Mouse (Mus musculus) adrenal gland, postnatal 14 days (tissue): ENCODE data around the gene Bri3. TPM values are rescaled to one million over a fixed set of nuclear protein-coding genes. Genes with fewer than 3 reads are reported as not detected.
"Not testable (repeated sequence)": the region's sequence is repeated elsewhere in the genome, so short reads cannot be mapped to it uniquely, and the experiment has no call there.

ENCODE experiments used
- DNase-seq: peaks from one replicate; pipeline ENCODE4 v3.0.0; 2021; ENCODE audit warnings: mixed read lengths
- total RNA-seq: library from RNA; stranded (reverse); gene quantifications from 2 replicates; pipeline ENCODE4 v1.2.3, GENCODE M21; 2021

Gene Bri3
- total RNA-seq, 1 experiment from 2014 or later = 123 TPM

- no peak for DNase-seq
These were observed 114.3 kb downstream of the Bri3 start for GRCm38 (mm10) chr5:144358592-144358917.

- no peak for DNase-seq
These were observed 115.6 kb downstream of the Bri3 start for GRCm38 (mm10) chr5:144359886-144360285.

GRCm38 (mm10) chr5:144360346-144360745, 116.1 kb downstream of the Bri3 start:
- DNase-seq = peak; percentile 45

GRCm38 (mm10) chr5:144364680-144365357, 120.6 kb downstream of the Bri3 start:
- no peak for DNase-seq

GRCm38 (mm10) chr5:144366551-144366950, 122.3 kb downstream of the Bri3 start:
- not testable (repeated sequence) for DNase-seq

- no peak for DNase-seq
These were observed 124.5 kb downstream of the Bri3 start for GRCm38 (mm10) chr5:144368661-144369205.

- DNase-seq = no peak
These were observed 126.7 kb downstream of the Bri3 start for GRCm38 (mm10) chr5:144370986-144371385.

- peak; percentile 60 for DNase-seq
These were observed 127.9 kb downstream of the Bri3 start for GRCm38 (mm10) chr5:144372177-144372576.

- DNase-seq = no peak
These were observed 128.6 kb downstream of the Bri3 start for GRCm38 (mm10) chr5:144372885-144373284.

- DNase-seq = no peak
These were observed 135.2 kb downstream of the Bri3 start for GRCm38 (mm10) chr5:144379431-144379830.

- DNase-seq = no peak
These were observed 136.5 kb downstream of the Bri3 start for GRCm38 (mm10) chr5:144380689-144381088.

- peak; percentile 40 for DNase-seq
These were observed 137.5 kb downstream of the Bri3 start for GRCm38 (mm10) chr5:144381782-144382181.

- no peak for DNase-seq
These were observed 139.7 kb downstream of the Bri3 start for GRCm38 (mm10) chr5:144383936-144384335.

GRCm38 (mm10) chr5:144387851-144388250, 143.6 kb downstream of the Bri3 start:
- DNase-seq = peak; percentile 79

GRCm38 (mm10) chr5:144394142-144394541, 149.9 kb downstream of the Bri3 start:
- DNase-seq = peak; percentile 19

GRCm38 (mm10) chr5:144397566-144397965, 153.3 kb downstream of the Bri3 start:
- peak; percentile 36 for DNase-seq

- DNase-seq = no peak
These were observed 156.6 kb downstream of the Bri3 start for GRCm38 (mm10) chr5:144400821-144401220.

- no peak for DNase-seq
These were observed 162.0 kb downstream of the Bri3 start for GRCm38 (mm10) chr5:144406256-144406655.

- DNase-seq = no peak
These were observed 166.4 kb downstream of the Bri3 start for GRCm38 (mm10) chr5:144410666-144411065.

GRCm38 (mm10) chr5:144411702-144412101, 167.5 kb downstream of the Bri3 start:
- DNase-seq = peak; percentile 75

- DNase-seq = no peak
These were observed 168.5 kb downstream of the Bri3 start for GRCm38 (mm10) chr5:144412781-144413180.

GRCm38 (mm10) chr5:144418456-144418855, 174.2 kb downstream of the Bri3 start:
- no peak for DNase-seq

GRCm38 (mm10) chr5:144420001-144420400, 175.8 kb downstream of the Bri3 start:
- peak; percentile 58 for DNase-seq

GRCm38 (mm10) chr5:144426697-144427096, 182.5 kb downstream of the Bri3 start:
- peak; percentile 31 for DNase-seq
